Mouse (Mus musculus) left cerebral cortex, postnatal 14 days (tissue): Measurements from ENCODE around the gene Ecsit. TPM values are rescaled to one million over a fixed set of nuclear protein-coding genes. Genes with fewer than 3 reads are reported as not detected.

Experiments
- DNase-seq, 2 experiments: peaks; one replicate each; pipeline ENCODE4 v3.0.0; 2021 to 2022; ENCODE audit warnings: low spot score in 2 of 2, mixed read lengths in 1 of 2
- intact Hi-C: fragments of 180-260 bp; cut with DNase I; formaldehyde crosslinking; loops from one replicate; pipeline ENCODE4 v1.15.1; 2025
- long read RNA-seq, 2 experiments: library from polyadenylated mRNA; stranded (forward); transcript quantifications; one replicate each; pipeline ENCODE4 v2.0.0; 2021
- total RNA-seq, 2 experiments: library from RNA; stranded (reverse); gene quantifications; 2 replicates each; pipeline ENCODE4 v1.2.3; 2021

Gene Ecsit
- 10 to 100 TPM; 41.5 to 43.2 TPM for total RNA-seq
- long read RNA-seq, experiment 1, transcript Ecsit-201 (9 exons, 1,673 nt) = minor isoform, 12 of 55 reads
- long read RNA-seq, experiment 1, transcript Ecsit-204 (9 exons, 1,676 nt) = major isoform, 22 of 55 reads
- long read RNA-seq, experiment 1, partial matches to known transcripts = 5 of 55 reads
- long read RNA-seq, experiment 1, other reads (novel, unspliced or antisense) = 15 of 55 reads
- long read RNA-seq, experiment 2, transcript Ecsit-201 (9 exons, 1,673 nt) = major isoform, 17 of 52 reads
- long read RNA-seq, experiment 2, transcript Ecsit-204 (9 exons, 1,676 nt) = minor isoform, 9 of 52 reads
- long read RNA-seq, experiment 2, partial matches to known transcripts = 8 of 52 reads
- long read RNA-seq, experiment 2, other reads (novel, unspliced or antisense) = 17 of 52 reads

DNA sequence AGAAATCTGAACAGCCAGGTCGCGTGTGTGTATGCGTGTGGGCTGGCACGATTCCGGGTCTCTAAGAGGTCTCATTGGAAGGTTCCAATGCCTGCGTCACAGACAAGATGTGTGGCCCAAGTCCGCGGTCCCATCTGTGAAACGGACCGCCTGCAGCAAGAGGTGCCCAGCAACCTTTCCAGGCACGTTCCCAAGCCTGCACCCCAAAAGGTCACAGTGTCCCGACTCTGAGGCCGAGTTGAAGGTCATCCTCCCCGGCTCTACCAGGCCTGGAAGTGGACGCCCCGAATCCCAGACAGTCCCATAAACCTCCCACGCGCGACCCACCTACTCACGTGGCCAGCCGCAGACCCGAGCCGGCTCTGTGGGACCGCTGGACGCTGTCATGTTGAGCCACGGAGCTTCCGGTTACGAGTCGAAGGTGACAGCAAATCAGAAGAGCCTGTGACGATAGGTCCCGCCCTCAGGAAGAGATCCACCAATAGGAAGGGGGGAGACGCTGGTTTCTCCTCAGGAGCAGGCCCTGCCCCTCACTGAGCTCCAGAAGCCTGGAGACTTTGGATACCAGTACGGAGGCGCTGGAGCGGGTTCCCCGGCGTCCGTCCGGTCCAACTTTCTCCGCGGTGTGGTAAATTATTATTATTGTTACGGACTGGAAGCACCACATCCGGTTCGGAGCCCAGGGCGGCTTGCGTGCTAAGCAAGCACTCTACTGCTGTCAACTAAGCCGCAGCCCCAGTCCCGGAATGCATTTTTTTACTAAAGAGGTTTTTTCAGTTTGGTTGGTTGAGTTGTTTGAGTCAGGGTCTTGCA is at the start of gene Ecsit:
TSS of gene Ecsit (minus strand) at position 417 of the 813 bp plus-strand sequence.
- DNase-seq = peak; percentile 96 to 99
- intact Hi-C loops = no loop called here

DNA sequence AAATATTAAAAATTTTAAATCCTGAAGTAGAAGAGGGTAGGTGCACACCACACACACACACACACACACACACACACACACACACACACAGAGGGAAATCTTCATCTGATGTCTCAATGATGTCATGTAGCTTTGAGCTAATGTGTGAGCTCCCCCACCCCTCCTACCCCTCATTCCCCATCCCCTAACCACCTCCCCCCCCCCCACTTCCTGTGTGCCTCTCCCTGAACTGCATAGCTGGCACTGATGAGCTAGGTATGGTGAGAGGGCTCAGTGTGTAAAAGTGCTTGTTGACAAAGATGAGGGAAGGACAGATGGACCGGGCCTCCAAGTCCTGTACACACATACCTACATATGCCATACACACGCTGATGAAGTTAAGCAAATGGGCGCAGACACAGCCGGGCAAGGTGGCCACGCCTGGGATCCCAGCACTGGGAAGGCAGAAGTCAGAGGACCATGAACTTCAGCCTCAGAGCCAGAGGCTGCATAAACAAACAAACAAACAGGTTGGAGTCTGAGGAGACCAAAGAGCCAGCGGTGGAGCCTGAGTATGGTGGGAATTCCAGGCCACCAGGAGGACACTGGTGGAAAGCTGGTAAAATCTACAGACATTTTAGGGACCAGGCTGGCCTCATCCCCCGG is 49.1 kb upstream of the Ecsit start:
- DNase-seq = no peak
- intact Hi-C loops = no loop called here

DNA sequence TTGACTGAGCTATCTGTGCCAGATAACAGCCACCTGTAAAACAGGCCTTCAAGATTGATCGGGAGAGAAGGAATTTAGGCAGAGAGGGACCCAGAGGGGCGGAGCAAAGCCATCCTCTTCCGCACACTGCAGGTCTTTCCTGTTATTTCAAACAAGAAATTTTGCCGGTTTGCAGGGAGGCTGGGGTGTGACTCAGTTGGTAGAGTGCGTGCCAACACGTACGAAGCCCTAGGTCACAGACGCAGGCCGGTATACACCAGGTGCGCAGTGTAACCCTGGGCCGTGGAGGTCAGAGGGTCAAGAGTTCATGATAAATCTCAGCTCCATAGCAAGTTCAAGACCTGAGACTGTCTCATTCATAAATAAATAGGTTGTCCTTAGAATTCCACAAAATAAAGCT is 47.0 kb upstream of the Ecsit start:
- no peak for DNase-seq
- intact Hi-C loops = no loop called here

DNA sequence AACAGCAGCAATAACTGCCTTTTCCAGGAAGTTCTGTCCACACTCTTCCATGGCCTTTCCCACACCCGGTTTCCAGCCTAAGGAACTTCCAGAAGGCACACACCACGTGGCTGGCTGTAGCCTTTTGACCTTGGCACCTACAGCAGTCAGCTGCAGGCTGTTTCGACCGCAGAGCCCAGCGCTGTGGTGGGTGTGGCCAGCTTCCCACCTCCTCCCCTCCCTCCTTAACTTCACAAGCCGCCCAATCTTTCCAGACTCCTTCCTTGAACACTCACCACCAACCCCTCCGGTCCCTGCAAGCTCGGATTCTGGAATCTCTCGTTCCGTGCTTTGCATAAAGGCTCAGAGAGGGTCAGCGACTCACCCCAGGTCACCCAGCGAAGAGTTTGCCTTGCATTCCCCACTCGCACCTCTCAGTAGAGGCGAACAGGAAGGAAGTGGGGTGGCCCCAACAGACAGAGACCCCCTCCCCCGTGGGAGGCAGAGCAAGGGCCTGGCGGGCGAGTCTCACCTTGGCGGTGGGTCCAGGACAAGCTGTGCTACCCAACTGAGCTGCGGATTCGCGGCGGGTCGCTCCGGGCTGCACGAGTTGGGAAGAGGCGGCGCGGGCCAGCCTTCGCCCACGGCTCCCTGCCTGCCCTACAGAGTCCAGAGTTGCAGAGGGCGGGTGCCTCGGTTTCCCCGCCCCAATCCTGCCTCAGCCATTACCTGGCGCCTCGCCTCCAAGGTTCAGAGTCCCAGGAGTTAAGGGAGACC is 46.2 kb upstream of the Ecsit start:
- no peak for DNase-seq
- intact Hi-C loops = no loop called here

DNA sequence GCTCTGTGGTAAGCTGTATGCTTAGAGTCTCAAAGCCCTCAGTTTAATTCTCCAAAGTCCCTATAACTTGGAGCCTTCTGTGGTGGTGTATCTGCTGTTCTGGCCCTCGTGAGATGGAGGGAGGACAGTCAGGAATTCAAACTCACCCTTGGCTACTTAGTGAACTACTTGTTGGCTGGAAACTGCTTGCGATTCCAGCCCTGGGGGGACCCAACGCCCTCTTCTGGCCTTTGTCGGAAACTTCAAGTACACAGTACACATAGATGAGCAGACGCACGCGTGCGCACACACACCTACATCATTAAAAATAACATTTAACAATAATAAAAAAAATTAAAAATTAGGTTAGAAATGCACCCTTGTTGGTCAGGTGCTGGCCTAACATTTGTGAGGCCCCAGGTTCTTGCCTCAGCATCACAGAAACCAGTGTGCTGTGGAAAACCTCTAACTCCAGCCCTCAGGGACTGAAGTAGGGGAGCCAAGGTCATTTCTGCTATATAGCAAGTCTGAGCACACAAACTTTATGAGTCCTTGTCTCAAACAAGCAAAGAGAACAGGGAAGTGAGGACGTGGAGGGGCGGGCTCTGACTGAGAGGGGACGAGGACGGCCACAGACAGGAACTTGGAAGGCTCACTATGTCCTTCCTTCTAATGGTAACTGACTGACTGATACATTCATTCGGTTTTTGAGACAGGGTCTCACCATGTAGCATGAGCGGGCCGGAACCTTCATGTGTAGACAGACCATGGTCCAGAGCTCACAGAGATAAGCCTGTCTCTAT is 40.2 kb upstream of the Ecsit start:
- intact Hi-C loops = no loop called here
- no peak for DNase-seq

DNA sequence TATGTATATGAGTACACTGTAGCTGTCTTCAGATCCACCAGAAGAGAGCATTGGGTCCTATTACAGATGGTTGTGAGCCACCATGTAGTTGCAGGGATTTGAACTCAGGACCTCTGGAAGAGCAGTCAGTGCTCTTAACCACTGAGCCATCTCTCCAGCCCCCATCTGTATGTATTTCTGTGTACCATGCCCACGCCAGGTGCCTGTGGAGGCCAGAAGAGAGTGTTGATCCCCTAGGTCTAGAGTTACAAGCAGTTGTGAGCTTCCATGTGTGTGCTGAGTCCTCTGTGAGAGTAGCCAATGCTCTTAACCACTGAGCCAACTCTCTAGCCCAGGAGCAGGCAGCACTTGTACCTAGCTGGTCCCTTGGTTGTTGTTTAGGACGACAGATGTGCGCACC is 38.9 kb upstream of the Ecsit start:
- intact Hi-C loops = no loop called here
- no peak for DNase-seq

DNA sequence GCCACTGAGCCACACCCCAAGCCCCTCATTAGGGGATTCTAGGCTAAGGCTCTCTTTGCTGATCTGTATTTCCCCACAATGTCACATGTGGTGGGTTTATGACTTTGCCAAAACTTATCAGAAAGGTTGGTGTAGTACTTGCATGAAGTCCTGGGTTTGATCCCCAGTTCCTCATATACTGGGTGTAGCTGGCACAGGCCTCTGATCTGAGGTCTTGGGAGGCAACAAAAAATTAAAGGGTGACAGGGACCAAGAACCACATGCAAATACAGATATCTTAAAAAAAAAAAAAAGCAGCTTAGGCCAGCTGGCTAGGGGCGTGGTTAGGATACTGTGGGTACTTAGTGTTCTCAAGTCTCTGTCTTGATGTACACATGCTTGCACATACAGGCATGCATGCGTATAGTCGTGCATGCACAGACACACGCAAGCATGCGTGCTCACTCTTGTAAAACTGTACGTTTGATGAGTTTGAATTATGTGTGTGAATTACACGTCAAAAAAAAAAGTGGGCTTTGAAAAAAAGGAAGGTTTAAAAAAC is 37.9 kb upstream of the Ecsit start:
- intact Hi-C loops = no loop called here

DNA sequence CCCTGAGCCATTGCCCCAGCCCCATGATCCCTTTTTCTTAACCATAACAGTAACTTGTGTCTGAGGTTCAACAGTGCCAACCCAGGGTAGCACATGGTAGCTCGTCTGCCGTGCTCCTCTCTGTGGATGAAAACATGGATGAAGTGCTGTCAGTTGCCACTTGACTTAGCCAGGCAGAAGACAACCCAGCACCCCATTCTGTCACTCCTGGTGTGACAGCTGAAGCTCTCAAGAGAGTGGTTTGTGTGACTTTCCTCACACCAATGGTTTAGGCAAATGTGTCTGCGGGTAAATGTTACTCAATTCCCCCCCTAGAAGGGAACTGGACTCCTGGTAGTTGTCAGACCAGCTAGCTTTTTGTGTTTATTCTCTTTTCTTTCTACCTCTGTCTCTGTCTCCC is 36.8 kb upstream of the Ecsit start:
- intact Hi-C loops = no loop called here
- DNase-seq = no peak

More for the DNA sequence above, 37.9 kb upstream of the Ecsit start:
- no peak for DNase-seq

DNA sequence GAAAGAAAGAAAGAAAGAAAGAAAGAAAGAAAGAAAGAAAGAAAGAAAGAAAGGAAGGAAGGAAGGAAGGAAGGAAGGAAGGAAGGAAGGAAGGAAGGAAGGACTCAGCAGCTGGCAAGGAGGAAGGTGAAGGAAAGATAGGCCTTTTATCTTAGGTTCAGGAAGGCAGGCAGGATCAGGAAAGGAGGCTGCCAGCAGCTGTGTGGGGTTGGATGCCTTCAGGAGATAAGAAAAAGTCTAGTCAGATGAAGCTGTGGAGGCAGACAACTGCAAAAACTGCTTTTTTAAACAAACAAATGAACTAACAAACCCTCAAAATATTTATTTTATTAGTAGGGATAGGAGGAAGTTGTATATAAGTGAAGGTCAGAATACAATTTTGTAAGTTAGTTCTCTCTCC is 36.3 kb upstream of the Ecsit start:
- no peak for DNase-seq
- intact Hi-C loops = no loop called here

DNA sequence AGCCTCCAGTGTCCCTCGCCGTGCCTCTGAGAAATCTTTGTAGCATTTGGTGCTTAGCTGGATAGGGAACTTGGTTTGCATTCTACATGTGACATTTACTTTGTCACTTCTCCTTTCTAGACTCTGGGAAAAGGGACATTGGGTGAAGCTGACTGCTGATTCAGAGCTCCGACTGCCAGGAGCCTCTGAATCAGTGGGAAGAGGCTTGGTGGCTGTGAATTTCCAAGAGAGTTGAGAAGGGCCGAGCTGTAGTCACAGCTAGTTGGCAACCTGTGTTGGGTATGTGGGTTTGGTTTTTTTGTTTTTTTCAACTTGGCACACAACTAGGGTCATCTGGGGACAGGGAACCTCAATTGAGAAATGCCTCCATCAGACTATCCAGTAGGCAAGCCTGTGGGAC is 34.3 kb upstream of the Ecsit start:
- intact Hi-C loops = no loop called here
- DNase-seq = peak; percentile 41 to 69

DNA sequence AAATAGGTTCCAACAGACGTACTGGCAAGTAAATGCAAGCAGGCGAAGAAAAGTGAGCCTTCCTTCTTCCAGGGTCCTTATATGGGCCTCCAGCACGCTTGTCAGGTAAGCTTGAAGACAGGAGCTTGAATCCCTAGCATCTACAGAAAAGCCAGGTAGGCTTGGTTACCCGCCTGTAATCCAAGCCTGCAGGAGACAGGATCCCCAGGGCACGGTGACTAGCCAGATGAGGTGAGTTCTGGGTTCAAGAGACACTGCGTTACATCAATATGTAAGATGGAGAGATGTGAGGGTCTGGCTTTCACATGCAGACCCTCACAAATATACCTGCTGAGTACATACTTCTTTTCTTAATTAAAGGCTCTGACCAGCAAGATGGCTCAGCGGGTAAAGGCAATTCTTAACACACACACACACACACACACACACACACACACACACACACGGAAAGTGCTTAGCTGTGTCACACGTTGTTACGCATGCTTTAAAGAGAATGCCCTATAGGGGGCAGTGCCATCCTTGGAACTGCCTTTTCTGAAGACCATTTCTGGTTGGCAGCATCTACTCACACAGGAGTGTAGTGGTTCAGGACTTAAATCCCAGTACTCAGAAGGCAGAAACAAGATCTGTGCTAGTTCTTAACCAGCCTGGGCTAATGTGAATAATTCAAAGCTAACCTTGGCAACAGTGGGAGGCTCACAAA is 32.7 kb upstream of the Ecsit start:
- intact Hi-C loops = no loop called here
- DNase-seq = peak; percentile 72 to 89

DNA sequence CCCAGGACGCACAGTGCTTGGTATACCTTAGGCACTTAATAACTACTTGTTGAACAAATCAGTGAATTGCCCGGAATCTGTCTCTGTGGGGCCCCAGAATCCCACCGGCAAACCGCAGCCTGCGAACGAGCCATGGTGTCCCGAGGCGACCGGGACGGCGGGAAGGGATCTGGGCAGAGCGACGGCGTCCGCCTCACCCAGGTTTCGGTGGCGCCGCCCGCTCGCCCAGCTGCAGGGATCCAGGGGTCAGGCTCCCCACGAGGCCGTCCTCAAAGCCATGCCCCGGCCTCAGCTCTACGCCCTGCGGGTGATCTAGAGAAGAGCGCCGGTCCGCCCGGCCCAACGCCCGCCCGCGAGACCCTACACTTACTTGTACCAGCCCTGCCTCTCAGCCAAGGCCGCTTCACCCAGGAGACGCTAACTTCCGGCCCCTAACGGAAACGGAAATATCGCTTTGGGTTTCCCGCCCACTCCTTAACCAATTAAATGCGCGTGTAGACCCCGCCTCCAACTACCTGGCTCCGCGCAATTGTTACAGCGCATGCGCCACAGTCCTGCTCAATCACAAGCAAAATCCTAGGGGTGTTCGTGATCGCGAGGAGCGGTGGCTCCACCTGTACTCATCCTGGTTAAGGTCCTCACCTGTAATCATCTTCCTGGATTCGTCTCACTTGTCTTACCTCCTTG is 31.6 kb upstream of the Ecsit start, which contains the start of gene Elof1:
TSS of gene Elof1 (minus strand) at position 433 of the 687 bp plus-strand sequence.
- peak; percentile 95 to 96 for DNase-seq
- intact Hi-C loops = no loop called here

DNA sequence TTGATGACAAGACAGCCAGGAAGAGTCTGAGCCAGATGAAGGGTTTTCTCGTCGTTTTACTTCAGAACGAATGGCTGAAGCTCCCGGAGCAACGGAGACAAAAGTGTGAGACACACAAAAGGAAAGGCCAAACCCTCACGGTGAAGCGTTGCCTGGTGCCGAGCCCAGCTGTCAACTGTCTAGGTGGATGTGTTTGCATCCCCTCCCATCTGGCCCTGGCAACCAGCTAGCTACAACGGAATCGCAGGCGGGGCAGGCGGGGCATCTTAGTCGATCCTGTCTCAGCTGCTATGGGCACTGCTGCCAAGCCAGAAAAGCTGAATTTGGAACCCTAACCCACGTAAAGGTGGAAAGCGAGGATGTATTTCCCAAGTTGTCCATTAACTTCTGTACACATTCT is 30.8 kb upstream of the Ecsit start:
- intact Hi-C loops = no loop called here
- peak in 1 of 2 experiments; percentile 20 for DNase-seq

DNA sequence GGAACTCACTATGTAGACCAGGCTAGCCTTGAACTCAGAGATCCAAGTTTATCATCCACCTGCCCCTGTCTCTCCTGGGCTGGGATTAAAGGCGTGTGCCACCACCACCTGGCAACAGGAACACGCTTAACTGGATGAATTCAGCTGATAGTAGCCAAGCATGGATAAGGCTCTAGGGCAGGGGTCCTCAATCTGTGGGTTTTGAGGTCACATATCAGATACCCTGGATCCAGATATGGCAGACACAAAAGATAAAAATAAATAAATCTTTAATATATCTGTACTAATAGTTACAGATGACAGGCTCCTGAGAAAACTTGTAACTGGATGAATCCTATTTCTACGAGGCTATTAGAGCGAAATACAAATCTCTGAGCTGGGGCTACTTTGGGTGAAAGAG is 30.4 kb upstream of the Ecsit start:
- intact Hi-C loops = no loop called here
- DNase-seq = no peak

DNA sequence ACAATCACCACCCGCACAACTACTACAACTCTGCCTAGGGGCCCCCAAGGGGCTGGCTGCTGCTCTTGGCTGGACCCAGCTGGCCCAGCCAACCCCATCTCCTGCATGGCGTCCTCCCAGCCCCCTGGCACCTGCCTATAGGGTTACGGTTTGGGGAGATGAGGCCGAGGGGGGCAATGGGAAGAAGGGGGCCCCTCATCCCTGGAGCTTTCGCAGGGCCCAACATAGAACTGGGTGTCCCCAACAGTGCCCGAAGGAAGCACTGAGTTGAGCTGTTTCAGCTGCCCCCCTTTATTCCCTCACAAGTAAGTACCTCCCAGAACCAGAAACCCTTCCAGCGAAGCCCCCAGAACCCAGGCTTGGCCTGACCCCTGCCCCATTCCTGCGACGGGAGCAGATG is 23.0 kb upstream of the Ecsit start:
- no peak for DNase-seq
- intact Hi-C loops = no loop called here

DNA sequence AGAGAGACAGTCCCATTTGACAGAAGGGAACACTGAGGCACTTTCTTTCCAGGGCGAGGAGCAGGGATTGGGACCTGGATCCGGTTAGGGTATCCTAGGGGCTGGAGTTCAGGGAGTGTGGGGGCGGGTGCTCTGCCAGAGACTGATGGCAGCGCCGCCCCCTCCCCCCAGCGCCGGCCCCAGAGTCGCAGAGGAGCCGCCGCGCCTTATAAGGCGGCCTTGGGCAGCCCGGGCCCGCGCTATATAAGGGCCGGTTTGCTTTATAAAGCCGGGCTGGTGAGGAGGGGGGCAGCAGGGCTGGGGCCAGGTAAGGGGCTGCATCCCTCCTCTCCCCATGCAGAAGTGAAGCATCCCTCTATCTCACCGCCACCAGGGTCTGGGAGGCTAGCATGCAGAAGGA is 14.7 kb upstream of the Ecsit start:
- DNase-seq = no peak
- intact Hi-C loops = no loop called here

DNA sequence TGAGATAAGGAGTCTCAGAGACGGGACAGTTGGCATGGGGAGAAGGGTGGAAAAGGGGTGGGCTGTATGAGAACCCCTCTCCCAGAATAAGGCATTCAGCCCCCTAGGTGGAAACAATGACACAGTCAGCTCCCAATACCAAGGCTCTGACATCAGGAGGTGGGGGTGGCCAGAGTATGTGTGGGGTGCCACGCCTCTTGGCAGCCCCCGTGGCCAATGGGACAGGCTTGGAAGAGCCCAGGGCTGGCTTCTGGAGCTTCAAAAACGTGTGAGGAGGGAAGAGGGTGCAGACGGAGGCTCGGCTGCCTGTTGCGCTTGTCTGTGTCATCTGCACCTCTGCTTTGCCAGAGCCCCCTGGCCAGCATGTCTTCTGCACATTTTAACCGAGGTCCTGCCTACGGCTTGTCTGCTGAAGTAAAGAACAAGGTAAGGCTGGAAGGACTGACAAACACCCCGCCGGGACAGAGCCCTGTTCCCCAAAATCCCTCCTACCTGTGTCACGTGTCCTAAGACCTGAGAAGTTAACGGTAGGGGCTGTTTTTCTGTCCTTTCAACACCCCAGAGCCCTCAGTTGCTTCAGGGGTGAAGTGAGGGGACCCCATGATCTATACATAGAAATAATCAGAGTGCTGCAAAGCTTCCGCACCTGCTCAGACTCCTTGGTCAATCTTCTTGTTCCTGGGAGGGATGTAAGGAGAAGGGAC is 13.9 kb upstream of the Ecsit start, which contains the start of gene Cnn1:
TSS of gene Cnn1 (plus strand) at position 224 of the 704 bp plus-strand sequence.
- DNase-seq = peak in 1 of 2 experiments; percentile 31
- intact Hi-C loops = no loop called here
